Mouse (Mus musculus) ovary, postnatal 14 days (tissue): ENCODE measurements around the gene Pom121l2.

Experiments
- DNase-seq: peaks from one replicate; pipeline ENCODE4 v3.0.0; 2022; ENCODE audit warnings: low spot score

Gene Pom121l2

DNA sequence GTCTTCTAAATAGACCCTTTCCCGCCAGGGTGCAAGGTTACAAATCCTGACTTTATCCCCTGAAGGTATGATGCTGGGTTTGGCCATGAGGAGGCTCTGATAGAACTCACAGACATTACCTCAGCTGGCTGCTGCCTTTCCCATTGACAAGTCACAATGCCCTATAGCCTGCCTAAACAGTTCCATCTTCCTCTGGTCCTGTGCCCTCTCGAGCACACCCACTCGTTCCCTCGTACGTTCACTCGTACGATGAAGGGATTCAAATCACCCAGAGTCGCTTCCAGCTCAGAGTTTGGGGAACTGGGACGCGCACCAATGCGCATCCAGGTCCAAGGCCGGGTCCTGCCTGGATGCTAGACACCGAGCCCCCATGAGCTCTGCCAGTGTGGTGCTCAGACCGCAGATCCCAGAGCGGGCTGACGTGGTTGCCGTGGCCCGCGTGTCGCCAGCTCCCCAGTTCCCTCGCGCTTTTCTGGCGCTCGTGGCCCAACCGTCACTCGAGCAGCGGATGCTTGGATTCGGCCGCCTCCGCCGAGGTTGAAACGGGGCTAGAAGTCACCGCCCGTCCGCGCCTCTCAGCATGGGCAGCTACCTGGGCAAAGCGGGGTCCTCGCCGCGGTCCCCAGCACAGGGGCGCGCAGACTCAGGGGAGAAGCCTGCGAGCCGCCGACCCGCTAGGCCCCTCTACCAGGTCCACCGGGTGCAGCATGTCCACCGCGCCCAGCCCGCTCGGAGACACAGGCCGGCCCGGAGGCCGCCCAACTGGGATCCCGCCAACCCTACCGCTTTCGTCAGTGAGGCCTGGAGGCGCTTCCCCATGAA is at the start of gene Pom121l2:
Gene Pom121l2 (plus strand): TSS at position 214 of the 822 bp plus-strand sequence.
- DNase-seq: peak; percentile 46

DNA sequence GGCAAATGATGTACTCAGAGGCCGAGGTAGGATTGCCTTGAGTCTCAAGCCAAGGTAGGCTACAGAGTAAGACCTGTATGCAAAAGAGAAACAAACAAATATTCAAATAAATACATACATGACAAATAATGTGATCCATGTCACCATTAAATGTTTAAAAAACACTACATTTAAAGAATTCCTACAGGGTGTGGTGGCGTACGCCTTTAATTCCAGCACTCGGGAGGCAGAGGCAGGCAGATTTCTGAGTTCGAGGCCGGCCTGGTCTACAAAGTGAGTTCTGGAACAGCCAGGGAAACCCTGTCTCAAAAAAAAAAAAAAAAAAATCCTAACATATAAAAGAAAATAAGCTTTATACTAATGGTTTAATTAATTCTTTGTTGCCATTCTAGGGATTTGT is 49.3 kb upstream of the Pom121l2 start:
- DNase-seq: no peak

DNA sequence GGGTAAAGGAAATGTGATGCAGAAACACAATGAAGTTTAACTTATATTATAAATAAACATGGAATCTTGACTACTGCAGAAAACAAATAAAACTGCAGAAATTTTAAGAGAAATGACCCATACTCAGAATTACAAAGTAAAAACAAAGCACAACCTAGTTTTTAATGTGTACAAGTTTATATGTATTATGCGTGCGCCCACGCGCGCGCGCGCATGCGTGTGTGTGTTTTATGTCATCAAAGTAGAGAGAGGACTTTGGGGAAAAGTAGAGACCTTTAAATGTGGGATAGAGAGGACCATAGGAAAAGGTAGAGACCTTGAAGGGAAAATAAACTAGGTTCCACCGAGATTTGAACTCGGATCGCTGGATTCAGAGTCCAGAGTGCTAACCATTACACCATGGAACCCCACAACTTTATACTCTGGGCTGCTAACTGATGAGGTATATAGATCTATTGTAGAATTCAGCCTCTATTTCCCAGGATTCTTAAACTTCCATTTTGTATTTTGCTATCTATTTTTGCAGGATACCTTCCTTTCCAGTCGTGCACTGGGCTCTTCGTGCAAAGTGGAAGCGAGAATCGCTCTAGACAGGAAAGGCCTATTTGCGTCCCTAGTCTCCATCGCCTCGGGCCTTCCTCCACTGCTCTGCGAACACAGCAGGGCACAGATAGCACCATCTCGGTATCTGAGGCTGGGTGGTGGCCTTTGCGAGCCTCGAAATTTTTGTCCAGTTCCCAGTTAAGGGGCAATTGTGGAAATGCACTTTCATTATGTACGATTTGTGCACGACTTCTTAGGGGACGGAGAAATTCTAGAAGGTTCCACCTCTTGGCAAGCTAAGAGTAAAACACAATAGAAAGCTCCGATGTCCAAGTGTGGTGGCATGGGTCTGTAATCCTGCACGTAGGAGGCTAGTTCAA is 47.1 kb upstream of the Pom121l2 start:
- no peak for DNase-seq

DNA sequence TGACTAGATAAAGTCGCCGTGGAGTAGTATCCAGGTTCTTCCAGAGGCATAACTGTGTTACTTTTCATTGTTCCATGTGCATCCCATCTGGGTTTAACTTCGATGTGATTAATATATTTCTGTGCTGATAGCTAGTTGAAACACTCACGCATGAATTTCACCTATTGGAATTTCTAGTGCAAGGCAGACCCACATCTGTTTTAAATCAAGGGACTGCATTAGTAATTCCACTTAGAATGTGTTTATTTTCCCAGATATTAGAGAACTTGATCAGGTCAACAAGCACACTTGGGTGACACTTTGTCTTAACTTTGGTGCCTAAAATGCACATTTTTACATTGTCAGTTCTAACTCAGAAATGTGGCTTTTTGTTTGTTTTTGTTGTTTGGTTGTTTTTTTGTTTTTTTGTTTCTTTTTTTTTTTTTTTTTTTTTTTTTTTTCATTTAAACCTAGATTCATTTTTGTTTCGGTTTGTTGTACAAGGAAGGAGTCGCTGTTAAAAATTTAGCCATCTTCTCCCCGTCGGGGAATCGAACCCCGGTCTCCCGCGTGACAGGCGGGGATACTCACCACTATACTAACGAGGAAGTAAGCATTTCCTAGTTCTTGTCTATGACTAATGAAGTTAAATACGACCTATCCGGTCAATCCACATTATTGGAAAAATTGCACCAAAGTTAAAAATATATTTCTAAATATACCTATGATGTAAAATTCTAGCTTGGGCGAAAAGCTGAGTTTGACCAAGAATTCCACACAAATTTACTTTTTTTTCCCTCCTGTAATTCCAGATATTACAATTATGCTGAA is 45.8 kb upstream of the Pom121l2 start:
- DNase-seq: no peak

DNA sequence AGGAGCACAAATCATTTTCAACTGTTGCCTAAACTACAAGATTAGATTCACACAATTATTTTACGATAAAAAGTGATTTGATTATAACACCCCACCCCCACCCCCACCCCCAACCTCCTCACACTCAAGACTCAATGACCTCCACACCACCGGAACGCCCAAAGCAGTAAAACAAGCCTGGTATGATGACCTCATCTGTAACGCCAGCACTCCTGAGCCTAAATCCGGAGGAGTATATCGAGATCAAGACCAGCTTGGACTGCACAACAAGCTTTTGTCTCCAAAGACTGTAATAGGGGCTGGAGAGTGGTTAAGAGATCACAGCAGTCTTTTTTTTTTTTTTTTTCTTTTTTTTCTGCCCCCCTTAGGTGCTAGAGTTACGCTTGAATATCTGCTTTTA is 45.2 kb upstream of the Pom121l2 start:
- DNase-seq: no peak

DNA sequence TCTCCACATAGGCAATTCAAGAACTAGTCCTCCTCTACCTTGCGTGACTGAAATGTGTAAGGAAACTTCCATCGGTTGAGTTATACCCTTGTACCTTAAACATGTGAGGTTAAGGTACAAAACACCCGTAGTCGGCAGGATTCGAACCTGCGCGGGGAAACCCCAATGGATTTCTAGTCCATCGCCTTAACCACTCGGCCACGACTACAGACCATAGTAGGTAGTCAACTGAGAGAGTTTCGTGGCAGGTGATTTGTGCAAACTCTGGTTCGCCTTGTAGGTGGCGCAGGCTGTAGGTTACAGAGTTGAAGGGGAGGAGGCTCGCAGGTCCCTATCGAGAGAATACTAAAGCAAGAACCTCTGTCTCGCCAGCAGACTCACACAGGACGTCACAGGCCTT is 44.0 kb upstream of the Pom121l2 start:
- no peak for DNase-seq

DNA sequence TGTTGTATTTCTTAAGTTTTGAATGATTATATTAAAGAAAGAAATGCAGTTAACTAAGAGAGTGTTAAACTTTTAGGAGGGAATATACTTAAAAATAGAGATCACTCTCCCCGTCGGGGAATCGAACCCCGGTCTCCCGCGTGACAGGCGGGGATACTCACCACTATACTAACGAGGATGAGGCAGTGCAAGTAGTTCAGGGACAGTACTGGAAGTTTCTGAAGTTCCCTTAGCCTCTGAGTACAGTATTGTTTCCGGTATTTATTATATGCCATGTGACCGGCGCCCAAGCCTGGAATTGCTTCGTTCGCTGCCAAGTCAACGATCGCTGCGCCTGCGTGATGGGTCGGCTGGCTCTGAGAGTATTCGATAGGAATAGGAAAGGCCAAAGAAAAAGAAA is 40.8 kb upstream of the Pom121l2 start:
- DNase-seq: peak; percentile 89

DNA sequence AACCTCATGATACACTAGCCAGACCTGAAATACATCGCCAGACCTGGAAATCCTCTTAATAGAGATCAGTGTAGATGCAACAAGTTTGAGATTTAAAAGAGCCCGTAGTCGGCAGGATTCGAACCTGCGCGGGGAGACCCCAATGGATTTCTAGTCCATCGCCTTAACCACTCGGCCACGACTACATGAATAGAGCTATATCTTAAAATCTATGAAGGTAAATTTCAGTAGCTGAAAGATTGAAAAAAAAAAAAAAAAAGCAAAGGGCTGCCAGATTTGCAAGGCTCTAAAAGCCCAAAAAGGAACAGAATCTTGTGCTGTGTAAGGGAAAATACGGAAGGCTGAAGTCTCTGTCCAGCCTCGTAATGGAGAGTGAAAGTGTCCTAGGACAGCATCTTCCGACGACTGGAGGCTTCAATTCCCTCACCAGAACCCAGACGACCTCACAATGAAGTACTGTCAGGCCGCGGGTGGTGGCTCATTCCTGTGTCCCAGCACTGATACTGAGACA is 40.1 kb upstream of the Pom121l2 start:
- peak; percentile 63 for DNase-seq

DNA sequence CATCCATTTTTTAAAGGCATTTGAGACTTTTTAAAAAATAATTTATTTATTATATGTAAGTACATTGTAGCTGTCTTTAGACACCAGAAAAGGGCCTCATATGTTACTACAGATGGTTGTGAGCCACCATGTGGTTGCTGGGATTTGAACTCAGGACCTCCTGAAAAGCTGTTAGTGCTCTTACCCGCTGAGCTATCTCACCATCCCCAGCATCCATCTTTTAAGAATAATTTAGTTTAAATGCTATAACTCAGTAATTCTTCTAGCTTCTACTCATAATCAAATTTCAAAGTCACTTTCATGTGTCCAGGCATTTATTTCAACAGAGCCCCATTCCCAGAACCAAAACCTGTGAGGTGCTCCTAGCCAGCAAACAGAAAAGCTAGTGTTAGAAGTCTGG is 37.4 kb upstream of the Pom121l2 start:
- DNase-seq: no peak

DNA sequence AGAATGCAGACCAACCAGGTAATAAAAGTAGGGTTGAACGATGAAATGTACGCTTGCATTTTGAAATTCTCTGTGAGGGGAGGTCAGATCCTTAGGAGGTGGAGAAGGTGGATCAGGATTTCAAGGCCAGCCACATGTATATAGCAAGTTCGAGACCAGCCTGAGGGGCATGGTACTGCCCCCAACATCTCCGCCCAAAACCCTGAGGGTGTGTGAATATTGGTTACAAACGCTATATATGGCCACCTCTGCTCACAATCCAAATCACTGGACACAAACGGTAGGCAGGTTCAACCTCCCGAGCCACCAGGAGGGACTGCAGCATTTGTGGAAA is 36.4 kb upstream of the Pom121l2 start:
- DNase-seq: no peak

DNA sequence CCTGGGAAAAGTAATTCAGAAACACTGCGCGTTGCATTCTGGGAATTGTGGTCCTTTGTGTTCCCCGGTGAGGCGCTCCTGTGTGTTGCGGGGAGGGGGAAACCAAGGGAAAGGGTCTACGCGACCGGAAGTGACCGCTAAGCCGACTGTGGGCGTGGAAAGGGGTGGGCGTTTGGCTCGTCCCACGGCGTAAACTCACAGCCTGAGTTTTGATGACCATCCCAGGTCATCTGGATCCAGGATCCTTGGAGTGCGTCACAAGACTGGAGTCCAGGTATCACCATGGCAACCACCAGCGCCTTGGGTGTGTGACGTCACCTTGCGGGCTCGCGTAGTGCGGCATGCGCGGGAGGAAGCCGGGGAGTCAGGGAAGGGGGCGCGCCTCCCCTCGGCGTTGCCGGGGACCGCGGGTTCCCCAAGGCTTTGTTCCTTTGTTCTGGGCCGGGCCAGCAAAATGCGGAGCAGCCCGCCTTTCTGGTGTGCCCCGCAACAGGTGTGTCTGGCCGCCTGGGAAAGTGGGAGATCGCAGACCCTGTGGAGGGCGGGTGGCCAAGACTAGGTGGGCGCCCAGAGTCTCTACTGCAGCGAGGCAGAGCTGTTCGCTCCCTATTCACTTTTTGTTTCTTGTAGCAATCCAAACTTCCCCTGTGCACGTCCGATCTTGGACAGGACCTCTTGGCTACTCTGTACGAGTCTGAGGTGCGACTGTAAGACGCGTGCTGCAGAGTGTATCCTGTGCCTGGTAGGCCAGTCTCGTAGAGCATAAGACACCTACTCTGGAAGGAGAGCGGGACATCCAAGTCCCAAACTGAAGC is 35.9 kb upstream of the Pom121l2 start, which contains the start of gene Zfp184:
Gene Zfp184 (plus strand): TSS at position 169 of the 815 bp plus-strand sequence.
- DNase-seq: peak; percentile 68

DNA sequence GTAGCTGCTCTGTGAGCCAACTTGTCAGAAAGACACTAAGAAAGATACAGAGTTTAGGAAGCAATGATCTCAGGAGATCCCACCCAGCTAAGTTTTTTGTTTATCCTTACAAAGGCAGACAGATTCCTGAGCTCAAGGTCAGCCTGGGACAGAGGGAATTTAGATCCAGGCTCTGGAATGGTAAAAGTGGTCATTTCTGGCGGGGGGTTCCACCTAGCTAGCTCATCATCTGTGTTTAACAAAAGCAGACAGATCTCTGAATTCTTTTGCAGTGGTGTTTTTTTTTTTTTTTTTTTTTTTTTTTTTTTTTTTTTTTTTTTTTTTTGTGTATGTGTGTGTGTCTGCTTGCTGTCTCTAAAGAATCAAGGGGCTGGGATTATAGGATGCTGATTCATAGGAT is 11.7 kb upstream of the Pom121l2 start:
- DNase-seq: no peak

DNA sequence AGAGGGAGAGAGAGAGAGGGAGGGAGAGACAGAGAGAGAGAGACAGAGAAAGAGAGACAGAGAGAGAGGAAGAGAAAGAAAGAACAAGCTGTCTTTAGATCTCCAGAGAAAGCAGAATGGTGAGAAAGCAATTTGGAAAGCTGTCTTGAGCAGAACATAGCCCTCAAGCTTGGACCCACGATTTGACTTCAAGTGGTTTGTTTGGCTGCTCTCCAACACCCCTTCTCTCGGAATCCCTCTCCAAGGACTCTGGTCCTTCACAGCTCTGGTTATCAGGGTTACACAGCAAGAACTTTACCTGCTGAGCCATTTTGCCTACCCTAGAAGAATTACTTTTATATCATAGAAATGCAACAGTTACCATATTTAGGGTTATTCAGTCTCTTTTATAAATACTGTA is 11.2 kb upstream of the Pom121l2 start:
- DNase-seq: no peak

DNA sequence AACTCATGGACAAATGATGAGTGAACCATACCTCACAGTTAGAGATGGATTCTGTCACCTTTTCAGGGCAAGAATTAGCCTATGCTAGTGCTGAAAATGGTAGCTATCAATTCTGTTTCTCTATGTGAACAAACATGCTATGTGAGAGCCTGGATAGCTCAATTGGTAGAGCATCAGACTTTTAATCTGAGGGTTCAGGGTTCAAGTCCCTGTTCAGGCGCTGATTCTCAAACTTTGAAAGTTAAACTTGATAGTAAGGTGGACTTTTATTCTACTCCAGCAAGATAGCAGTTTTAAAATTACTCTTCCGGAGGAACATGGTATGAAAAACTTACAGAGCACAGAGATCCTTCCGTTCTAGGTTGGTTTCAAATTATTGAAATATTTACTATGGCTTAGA is 9.4 kb upstream of the Pom121l2 start:
- no peak for DNase-seq

DNA sequence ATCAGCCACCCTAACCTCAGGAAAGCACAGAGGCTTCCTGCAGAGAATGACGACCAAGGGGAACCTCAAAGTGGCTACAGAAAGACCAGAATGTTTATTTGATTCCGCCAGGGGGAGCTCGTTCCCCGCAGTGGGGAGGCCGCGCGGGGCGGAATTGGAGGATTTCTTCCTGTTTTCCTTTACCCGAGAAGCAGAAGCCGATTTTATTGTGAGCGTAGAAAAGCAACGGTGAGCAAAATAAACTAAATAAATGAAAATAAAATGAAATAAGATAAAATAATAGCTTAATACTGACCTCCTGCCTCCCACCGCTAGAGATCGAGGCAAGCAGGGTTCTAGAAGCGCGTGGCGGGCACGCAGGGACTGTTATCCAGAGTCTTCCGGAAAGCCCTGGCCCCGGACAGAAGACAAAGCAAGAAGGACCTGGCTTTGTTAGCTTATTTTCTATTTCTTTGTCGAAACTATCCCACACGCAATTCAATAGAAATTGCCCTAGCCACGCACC is 6.7 kb upstream of the Pom121l2 start:
- peak; percentile 88 for DNase-seq

DNA sequence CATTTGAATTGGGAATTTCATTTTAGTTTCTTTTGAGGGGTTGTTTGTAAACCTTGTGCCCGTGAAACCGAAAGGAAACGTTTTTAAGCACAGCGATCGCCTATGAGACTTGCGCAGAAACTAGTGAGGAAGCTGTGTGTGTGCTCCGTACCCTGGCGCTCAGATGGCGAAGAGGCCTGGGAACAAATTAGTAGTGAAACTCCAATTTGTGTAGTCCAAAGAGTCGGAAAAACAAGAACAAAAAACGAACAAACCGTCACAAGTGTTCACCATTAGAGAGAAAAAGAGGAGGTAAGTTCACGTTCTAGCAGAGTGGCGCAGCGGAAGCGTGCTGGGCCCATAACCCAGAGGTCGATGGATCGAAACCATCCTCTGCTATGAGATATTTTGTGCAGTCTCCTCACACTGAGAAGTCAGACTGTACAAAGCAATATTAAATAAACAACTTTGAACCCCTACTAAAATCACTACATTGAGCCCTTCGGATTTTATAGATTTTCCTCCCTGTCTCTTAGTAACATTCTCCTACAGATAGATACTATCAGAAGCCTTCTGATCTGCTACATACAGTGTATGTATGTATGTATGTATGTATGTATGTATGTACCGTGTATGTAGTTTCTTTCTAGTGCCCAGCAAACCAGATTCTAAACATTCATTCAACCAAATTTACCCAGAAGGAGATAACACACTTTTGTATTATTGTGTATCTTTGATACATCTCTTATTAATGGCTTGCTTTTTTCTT is 6.1 kb upstream of the Pom121l2 start:
- DNase-seq: peak; percentile 65

DNA sequence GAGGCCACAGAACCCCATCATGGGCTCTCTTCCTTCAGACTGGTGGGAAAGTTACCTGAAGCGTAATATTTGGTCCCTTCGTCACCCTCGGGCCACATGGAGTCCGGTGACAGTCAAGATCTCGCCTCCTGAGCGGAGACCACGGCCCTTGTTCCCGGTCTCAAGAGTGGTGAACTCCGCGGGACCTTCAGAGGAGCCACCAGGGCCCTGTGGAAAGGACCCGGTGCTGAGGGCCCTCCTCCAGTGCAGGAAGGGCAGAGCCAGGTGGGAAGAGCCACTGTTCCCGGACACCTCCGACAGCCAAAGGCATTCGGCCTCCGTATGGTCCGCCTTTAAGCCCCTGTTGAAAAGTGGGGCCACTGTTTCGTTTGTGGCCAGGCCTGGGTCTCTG is 804 bp downstream of the Pom121l2 start:
- DNase-seq: no peak

DNA sequence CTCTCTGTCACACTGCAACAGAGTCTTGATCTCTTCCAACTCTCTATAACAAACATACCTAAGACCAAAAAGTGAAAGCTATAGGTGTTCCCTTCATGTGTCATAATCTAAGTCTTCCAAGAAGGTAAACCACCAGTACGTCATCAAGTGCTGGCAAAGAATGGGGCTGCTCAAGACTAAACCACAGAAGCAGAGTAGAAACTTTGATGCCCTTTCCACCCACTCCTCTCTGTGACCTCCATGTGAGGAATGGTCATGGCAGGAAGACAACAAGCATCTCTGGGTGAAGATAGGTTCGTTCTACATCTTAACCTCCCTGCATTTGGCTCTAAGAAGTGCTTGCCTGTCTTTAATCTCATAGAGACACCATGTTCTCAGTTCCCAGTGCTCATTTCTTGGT is 3.5 kb downstream of the Pom121l2 start:
- DNase-seq: no peak

DNA sequence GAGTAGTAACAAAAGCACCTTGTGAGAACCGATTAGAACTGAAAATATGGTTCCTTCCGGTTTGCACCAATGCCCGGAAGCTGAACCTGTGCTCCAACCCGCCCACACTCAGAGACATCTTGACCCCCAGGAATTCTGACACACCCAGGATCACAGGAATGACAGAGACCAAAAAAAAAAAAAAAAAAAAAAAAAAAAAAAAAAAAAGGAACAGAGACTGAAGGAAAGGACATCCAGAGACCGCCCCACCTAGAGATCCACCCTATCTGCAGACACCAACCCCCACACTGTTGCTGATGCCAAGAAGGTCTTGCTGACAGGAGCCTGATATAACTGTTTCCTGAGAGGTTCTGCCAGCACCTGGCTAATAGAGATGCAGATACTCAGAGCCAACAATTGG is 11.6 kb downstream of the Pom121l2 start:
- no peak for DNase-seq
